Mouse (Mus musculus) ES-CJ7 (cell line): ENCODE data around the gene Tpcn1.

Experiments used
- DNase-seq: peaks from one replicate; pipeline ENCODE4 v3.0.0; 2011; ENCODE audit warnings: low read depth, low spot score

Gene Tpcn1

GRCm38 (mm10) chr5:120579211-120579897 is 9.1 kb downstream of the Tpcn1 start:
- no peak for DNase-seq

- DNase-seq = no peak
Measured at GRCm38 (mm10) chr5:120578504-120579081, 9.9 kb downstream of the Tpcn1 start.

GRCm38 (mm10) chr5:120577935-120578441 is 10.5 kb downstream of the Tpcn1 start:
- DNase-seq = no peak

- DNase-seq = no peak
Measured at GRCm38 (mm10) chr5:120576781-120577301, 11.6 kb downstream of the Tpcn1 start.

- no peak for DNase-seq
Measured at GRCm38 (mm10) chr5:120574469-120575063, 13.9 kb downstream of the Tpcn1 start.

- no peak for DNase-seq
Measured at GRCm38 (mm10) chr5:120571056-120571740, 17.3 kb downstream of the Tpcn1 start.

GRCm38 (mm10) chr5:120570289-120570897 is 18.1 kb downstream of the Tpcn1 start:
- no peak for DNase-seq

- DNase-seq = no peak
Measured at GRCm38 (mm10) chr5:120569791-120570190, 18.7 kb downstream of the Tpcn1 start.

GRCm38 (mm10) chr5:120568964-120569363 is 19.5 kb downstream of the Tpcn1 start:
- DNase-seq = no peak

GRCm38 (mm10) chr5:120568336-120568768 is 20.1 kb downstream of the Tpcn1 start:
- DNase-seq = no peak

GRCm38 (mm10) chr5:120567761-120568211 is 20.7 kb downstream of the Tpcn1 start:
- DNase-seq = no peak

- DNase-seq = no peak
Measured at GRCm38 (mm10) chr5:120567253-120567701, 21.2 kb downstream of the Tpcn1 start.

- no peak for DNase-seq
Measured at GRCm38 (mm10) chr5:120566681-120567252, 21.7 kb downstream of the Tpcn1 start.

GRCm38 (mm10) chr5:120566101-120566500 is 22.4 kb downstream of the Tpcn1 start:
- no peak for DNase-seq

GRCm38 (mm10) chr5:120565171-120565905 is 23.1 kb downstream of the Tpcn1 start:
- no peak for DNase-seq

- DNase-seq = peak; percentile 58
Measured at GRCm38 (mm10) chr5:120563914-120564311, 24.6 kb downstream of the Tpcn1 start.

GRCm38 (mm10) chr5:120562956-120563913 is 25.2 kb downstream of the Tpcn1 start:
- peak; percentile 70 for DNase-seq

- DNase-seq = no peak
Measured at GRCm38 (mm10) chr5:120560616-120561311, 27.7 kb downstream of the Tpcn1 start.
